Mouse (Mus musculus) forebrain, embryonic 16.5 days (tissue): ENCODE measurements around the gene Hmcn1. TPM values are rescaled to one million over a fixed set of nuclear protein-coding genes. Genes with fewer than 3 reads are reported as not detected.

Experiments
- ATAC-seq: fragments of 200-750 bp; cut with Nextera tagmentation; 2 replicates; pipeline ENCODE4 v1.8.0; 2017; ENCODE audit warnings: mild to moderate bottlenecking, moderate library complexity
- H3K27ac ChIP-seq: fragments of 300-500 bp; sonication (generic); 2 replicates; pipeline ENCODE4 v1.5.1; 2014; ENCODE audit warnings: low read length, control low read depth
- H3K27me3 ChIP-seq: fragments of 300-500 bp; sonication (generic); replicated peaks from 2 replicates; pipeline ENCODE4 v1.6.1; 2014; ENCODE audit warnings: low read length; ENCODE audit not compliant: control insufficient read depth, insufficient read depth
- H3K36me3 ChIP-seq: fragments of 300-500 bp; sonication (generic); 2 replicates; pipeline ENCODE4 v1.6.1; 2014; ENCODE audit not compliant: control insufficient read depth, insufficient read depth
- H3K4me1 ChIP-seq: fragments of 300-500 bp; sonication (generic); replicated peaks from 2 replicates; pipeline ENCODE4 v1.6.1; 2014; ENCODE audit warnings: low read length; ENCODE audit not compliant: control insufficient read depth, insufficient read depth
- H3K4me2 ChIP-seq: fragments of 300-500 bp; sonication (generic); 2 replicates; pipeline ENCODE4 v1.6.1; 2014; ENCODE audit warnings: mild to moderate bottlenecking, low read length, control low read depth
- H3K4me3 ChIP-seq: fragments of 300-500 bp; sonication (generic); replicated peaks from 2 replicates; pipeline ENCODE4 v1.5.1; 2014; ENCODE audit warnings: mild to moderate bottlenecking, low read length, control low read depth
- H3K9ac ChIP-seq: fragments of 300-500 bp; sonication (generic); replicated peaks from 2 replicates; pipeline ENCODE4 v1.6.1; 2014; ENCODE audit warnings: low read depth, low read length, control low read depth
- H3K9me3 ChIP-seq: fragments of 300-500 bp; sonication (generic); 2 replicates; pipeline ENCODE4 v1.6.1; 2016; ENCODE audit warnings: low read length; ENCODE audit not compliant: control insufficient read depth
- WGBS: fragments of 180-500 bp; shearing (Covaris S2); extraction: QIAGEN DNeasy Blood & Tissue Kit; methylation state at CpG from one replicate; pipeline ENCODE4 v1.1.7; 2014; 5-methylcytosine and 5-hydroxymethylcytosine counted together
- polyA plus RNA-seq: library from polyadenylated mRNA; unstranded; fragments of >200 nt; fragmentation: Nextera tagmentation; extraction: Ambion mirVana; gene quantifications from 2 replicates; pipeline ENCODE4 v1.2.1, GENCODE M21; 2015

Gene Hmcn1
- polyA plus RNA-seq, 1 experiment from 2014 or later = 1.3 TPM

GRCm38 (mm10) chr1:150534587-150534986 is 458.6 kb downstream of the Hmcn1 start:
- no peak overlapping the region for H3K4me2 ChIP-seq
- peaks cover 7% of the 10 kb centered on the region; the same call in 1 of the 2 replicates for H3K4me1 ChIP-seq
- H3K36me3 ChIP-seq = no peaks in the 10 kb centered on the region
- H3K9ac ChIP-seq = no peak overlapping the region
- ATAC-seq = no peak
- H3K9me3 ChIP-seq = no peaks in the 10 kb centered on the region
- no peak overlapping the region for H3K4me3 ChIP-seq
- H3K27me3 ChIP-seq = no peaks in the 10 kb centered on the region
- no peak overlapping the region for H3K27ac ChIP-seq
- WGBS = 90% methylated on average over 8 of the region's 8 CpGs

- 98% methylated on average over 2 of the region's 2 CpGs for WGBS
- no peaks in the 10 kb centered on the region for H3K4me1 ChIP-seq
- ATAC-seq = no peak
- H3K4me3 ChIP-seq = no peak overlapping the region
- H3K36me3 ChIP-seq = no peaks in the 10 kb centered on the region
- no peak overlapping the region for H3K4me2 ChIP-seq
- H3K9ac ChIP-seq = no peak overlapping the region
- H3K27ac ChIP-seq = no peak overlapping the region
- no peaks in the 10 kb centered on the region for H3K9me3 ChIP-seq
- no peaks in the 10 kb centered on the region for H3K27me3 ChIP-seq
Measured at GRCm38 (mm10) chr1:150513041-150513440, 480.2 kb downstream of the Hmcn1 start.

Other genes with a start within 250 kb of the Hmcn1 start
- not detected in 2 replicates for gene Gm47985, start 189.1 kb upstream of the Hmcn1 start, polyA plus RNA-seq
- not detected in 2 replicates for gene Gm8947, start 198.9 kb upstream of the Hmcn1 start, polyA plus RNA-seq
- gene Gm47995, start 205.0 kb upstream of the Hmcn1 start, polyA plus RNA-seq = not detected in 2 replicates
- not detected in 2 replicates for gene 3110040M04Rik, start 210.7 kb upstream of the Hmcn1 start, polyA plus RNA-seq
- not detected in 2 replicates for gene Gm47996, start 216.7 kb upstream of the Hmcn1 start, polyA plus RNA-seq